Mouse (Mus musculus): ENCODE measurements at regions not wholly inside any gene's neighbourhood (a gene's known extent, or its start where the extent isn't known, plus 50 kb on each side); places are given as distances from the start of the nearest gene placed in this dataset.
A peak's percentile ranks its signal among the peaks of the same experiment; 100 is the strongest.
"Not testable (repeated sequence)": the region's sequence is repeated elsewhere in the genome, so short reads cannot be mapped to it uniquely, and the experiment has no call there.

DNA sequence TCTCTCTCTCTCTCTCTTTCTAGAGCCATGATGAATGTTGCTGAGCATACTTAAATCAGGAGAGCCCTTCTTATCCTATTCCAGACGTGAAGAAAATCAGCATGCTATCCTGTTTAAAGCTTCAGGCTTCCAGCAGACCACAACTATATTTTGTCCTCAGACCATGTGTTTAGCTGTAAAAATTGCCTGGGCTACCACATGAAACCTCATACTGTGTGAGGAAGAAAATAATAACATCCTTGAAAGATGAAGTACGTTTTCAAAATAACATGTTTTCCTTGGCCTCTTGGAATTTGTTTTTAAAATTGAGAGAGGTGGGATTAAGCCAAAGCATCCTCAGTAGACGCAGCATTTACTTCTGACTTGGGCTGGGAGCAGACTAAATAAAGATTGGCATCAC is 168.3 kb upstream of the Fam3c start:
- ATAC-seq (replicated peaks; ENCODE audit: low FRiP score, low TSS enrichment, poor library complexity, severe bottlenecking): no peak

- ATAC-seq (replicated peaks; ENCODE audit: low FRiP score, low TSS enrichment, poor library complexity, severe bottlenecking): no peak
Observed at GRCm38 (mm10) chr6:22523582-22524234, 167.7 kb upstream of the Fam3c start.

DNA sequence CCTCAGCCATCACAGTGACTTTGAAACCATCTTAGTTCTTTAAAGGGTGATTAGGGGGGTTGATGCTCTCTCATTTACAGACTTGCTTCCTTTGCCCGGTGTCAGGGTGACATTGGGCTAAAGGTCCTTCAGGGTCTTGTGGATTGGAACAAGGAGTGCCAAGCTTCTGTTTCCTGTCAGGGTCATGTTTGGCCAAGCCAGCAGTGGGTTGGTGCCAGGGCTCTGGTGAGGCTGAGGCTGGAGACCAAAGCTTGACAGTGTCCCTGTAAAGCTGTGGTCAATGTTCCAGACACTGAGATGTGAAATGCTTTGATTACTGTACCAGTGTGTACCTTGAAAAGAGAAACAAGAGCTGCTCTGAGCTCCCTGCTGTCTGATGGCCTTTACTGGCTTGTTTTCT is 150.8 kb upstream of the Fam3c start:
- no peak for ATAC-seq (replicated peaks; ENCODE audit: low FRiP score, low TSS enrichment, poor library complexity, severe bottlenecking)

DNA sequence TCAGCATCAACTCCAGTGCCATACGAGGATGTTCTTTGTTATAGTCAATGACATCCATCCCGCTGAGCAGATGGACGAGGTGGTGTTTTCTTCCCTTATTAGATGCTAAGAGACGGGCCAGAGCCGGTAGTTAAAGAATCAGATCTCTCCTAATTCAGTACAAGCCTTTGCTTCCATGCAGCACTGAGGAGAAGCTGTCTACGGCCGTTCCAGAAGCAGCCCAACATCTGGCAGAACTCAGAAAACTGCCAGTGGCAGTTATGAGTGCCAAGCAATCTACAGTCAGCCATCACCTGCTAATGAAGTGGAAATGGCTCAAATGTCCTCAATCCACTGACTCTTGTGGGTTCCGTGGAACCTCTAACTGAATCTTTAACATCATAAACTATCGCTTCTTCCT is 141.3 kb upstream of the Fam3c start:
- no peak for ATAC-seq (replicated peaks; ENCODE audit: low FRiP score, low TSS enrichment, poor library complexity, severe bottlenecking)

DNA sequence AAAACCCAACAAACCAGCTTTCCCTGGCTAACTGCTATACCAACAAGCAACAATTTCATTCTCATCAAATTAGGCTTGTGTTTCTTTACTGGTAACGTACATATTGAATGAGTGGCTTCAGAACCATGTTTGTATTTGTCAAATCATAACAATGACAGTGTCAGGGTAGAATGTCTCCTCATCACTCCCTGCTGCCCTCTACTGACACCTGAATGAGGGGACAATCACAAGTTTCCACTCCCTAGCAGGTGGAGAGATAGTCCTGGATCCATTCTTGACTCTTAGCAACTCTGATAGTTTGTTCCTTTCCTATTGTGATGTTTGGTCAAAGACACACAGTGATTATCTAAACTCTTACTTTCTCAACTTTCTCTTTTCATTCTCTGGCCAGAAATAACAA is 140.4 kb upstream of the Fam3c start:
- ATAC-seq (replicated peaks; ENCODE audit: low FRiP score, low TSS enrichment, poor library complexity, severe bottlenecking): no peak

DNA sequence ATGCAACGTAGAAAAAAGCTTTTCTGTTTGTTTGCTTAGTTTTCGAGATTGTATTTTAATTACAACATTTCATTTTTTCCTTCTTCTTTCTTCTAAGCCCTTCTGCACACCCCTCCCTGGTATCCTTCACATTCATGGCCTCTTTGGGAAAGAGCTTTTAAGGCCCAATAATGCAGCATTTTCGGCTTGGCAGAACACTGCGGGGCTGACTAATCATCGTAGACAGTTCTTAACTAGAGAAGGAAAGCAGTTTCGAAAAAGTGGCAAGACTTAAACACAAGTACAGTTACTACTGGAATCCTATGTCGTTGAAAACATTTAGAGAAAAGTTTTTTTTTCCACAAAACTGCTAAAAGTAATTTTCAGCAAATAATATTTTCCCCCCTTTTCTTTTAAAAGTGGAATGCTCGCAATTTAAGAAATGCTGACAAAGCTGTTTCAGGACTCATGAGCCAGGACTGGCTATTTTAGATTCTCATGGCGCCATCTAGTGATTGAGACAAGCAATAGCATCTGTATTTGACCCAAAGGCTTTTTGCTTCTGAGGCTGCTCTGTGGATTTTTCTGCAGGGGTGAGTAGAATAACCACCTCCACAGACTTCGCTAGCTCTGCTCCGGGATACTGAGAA is 137.7 kb upstream of the Fam3c start:
- peak; percentile 84 for ATAC-seq (replicated peaks; ENCODE audit: low FRiP score, low TSS enrichment, poor library complexity, severe bottlenecking)

DNA sequence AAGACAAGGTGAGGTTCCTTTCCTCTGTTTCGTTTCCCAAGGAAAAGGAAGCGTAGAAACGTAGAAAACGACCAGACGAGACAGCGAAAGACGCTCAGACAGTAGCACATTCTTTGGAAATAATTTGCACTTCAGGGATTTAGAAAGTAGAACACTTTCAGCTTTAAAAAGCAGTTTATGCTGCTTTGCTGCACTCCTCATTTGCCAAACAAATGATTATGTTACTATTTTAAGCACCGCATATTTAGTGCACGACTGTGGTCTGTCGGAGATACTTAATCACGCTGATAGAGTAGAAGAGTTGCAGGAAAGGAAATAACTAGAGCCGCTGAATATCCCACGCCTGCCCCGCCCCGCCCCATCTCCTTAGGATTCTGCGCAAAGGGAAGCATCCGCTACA is 136.9 kb upstream of the Fam3c start:
- no peak for ATAC-seq (replicated peaks; ENCODE audit: low FRiP score, low TSS enrichment, poor library complexity, severe bottlenecking)

DNA sequence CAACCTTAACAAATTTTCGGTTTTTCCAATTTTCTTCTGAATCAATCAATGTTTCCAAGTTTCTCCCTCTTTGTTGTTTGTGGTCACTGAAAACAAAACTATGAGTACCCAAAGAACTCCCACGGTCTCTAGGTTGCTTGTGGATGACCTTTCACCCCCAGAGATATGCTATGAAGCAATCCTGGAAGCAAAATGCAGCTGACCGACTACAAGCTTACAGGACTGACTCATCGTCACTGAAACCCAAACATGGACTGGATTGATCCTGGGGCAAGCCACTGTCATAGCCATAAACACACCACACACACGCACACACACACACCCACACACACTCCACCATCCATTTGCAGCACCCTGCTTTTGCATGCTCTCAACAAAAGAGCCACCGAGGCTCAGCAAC is 134.7 kb upstream of the Fam3c start:
- ATAC-seq (replicated peaks; ENCODE audit: low FRiP score, low TSS enrichment, poor library complexity, severe bottlenecking): no peak

DNA sequence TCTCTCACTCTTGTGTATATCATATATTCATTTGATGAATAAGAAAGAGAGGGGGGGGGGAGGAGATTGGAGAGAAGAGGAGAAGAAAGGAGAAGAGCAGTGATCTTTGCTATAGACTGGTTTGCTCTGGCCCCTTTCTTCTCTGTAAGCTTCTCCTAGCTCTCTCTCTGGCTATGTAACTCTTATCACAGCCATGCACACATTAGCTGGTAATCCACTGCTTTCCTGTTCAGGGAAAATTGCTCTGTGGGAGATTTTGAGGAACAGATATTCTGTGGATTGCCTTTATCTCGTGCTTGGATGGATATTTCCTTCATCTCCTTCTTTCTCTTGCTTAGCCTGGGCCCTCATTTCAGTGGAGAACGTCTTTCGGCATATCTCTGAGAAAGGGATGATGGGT is 131.4 kb upstream of the Fam3c start:
- ATAC-seq (replicated peaks; ENCODE audit: low FRiP score, low TSS enrichment, poor library complexity, severe bottlenecking): no peak

DNA sequence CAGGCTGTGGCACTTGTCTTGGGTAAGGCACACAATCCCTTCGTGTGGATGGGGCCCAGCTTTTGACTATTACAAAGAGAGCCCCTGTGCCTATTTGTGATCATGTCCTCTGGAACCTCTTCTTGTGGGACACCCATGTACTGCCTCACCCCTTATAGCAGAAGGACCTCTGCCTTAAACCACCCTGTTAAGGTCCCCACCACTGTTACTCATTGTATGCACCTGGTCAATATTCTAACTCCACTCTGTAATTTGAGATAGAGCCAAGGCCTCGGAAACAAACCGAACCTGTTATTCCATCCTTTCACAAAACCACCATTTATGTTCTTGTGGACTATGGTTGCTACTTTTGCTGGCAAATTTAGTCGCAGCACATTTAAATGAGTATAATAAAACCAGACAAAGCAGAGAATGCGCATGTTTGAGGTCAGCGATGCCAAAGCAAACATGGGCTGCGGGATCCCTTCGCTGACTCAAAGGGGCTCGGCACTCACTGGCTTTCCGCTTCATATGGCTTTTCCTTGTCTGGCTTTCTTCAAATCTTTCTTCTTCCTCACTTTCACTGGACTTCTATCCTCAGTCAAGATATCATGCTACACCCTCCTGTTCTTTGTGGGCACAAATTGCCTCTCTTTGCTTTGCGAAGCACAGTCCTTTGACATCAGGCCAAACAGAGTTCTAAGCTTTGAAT is 129.9 kb upstream of the Fam3c start:
- no peak for ATAC-seq (replicated peaks; ENCODE audit: low FRiP score, low TSS enrichment, poor library complexity, severe bottlenecking)

- ATAC-seq (replicated peaks; ENCODE audit: low FRiP score, low TSS enrichment, poor library complexity, severe bottlenecking): not testable (repeated sequence)
Observed at GRCm38 (mm10) chr6:22482257-22482656, 126.2 kb upstream of the Fam3c start.

GRCm38 (mm10) chr6:22474604-22475003 is 118.6 kb upstream of the Fam3c start:
- ATAC-seq (replicated peaks; ENCODE audit: low FRiP score, low TSS enrichment, poor library complexity, severe bottlenecking): peak; percentile 55

GRCm38 (mm10) chr6:22474011-22474410 is 118.0 kb upstream of the Fam3c start:
- no peak for ATAC-seq (replicated peaks; ENCODE audit: low FRiP score, low TSS enrichment, poor library complexity, severe bottlenecking)

DNA sequence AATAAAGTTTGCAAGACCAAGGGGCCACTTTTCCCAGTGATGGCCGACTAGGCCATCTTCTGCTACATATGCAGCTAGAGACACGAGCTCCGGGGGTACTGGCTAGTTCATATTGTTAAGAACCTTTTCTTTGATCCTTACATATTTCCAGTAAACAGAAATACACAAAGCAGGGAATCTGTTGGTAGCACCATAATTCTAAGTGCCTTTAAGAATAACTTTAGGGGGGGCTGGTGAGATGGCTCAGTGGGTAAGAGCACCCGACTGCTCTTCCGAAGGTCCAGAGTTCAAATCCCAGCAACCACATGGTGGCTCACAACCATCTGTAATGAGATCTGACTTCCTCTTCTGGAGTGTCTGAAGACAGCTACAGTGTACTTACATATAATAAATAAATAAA is 116.4 kb upstream of the Fam3c start:
- ATAC-seq (replicated peaks; ENCODE audit: low FRiP score, low TSS enrichment, poor library complexity, severe bottlenecking): not testable (repeated sequence)

DNA sequence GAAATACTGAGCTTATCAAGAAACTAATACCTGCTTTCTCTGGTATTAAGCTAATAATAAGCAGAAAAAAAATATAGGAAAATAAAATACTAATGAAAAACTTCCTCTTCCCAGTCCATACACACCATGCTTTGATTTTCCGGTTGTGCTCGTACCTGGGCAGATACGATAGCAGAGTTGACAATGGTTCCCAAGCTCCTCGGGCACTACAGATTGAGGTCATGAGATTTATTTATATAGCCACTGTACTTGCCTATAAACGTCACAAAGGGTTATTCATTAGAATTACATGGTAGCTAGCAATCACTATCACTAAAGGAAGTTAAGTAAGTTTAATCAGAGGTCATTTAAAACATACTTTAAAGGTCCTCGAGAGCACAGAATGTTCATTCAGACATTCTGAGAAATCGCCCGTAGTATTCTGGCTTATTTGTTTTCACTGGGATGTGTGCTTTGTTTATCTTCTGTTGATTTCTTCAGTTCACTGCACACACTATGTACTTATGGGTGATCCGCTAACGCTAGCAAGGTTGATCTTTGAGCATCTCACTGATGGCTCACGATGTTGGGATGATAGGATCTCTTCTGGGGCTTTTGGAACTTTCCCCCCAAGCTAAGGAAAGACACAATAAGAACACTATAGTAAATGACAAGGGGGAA is 111.4 kb upstream of the Fam3c start:
- no peak for ATAC-seq (replicated peaks; ENCODE audit: low FRiP score, low TSS enrichment, poor library complexity, severe bottlenecking)

DNA sequence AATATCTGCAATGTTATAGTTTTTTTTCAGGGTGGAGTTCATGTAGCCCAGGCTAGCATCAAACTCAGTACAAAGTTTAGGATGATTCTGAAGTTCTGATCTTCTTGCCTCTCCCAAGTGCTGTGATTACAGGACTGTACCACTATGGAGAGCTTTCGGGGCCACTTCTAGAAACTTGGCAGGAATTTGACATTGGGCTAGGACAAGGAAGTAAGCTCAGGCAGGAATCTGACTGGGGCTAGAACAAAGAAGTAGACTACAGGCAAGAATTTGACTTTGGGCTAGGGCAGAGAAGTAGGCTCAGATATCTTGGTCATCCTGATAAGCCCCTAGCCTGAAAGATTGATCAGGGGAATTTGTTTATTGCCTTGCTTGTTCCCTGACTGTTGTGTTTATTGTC is 109.9 kb upstream of the Fam3c start:
- no peak for ATAC-seq (replicated peaks; ENCODE audit: low FRiP score, low TSS enrichment, poor library complexity, severe bottlenecking)

DNA sequence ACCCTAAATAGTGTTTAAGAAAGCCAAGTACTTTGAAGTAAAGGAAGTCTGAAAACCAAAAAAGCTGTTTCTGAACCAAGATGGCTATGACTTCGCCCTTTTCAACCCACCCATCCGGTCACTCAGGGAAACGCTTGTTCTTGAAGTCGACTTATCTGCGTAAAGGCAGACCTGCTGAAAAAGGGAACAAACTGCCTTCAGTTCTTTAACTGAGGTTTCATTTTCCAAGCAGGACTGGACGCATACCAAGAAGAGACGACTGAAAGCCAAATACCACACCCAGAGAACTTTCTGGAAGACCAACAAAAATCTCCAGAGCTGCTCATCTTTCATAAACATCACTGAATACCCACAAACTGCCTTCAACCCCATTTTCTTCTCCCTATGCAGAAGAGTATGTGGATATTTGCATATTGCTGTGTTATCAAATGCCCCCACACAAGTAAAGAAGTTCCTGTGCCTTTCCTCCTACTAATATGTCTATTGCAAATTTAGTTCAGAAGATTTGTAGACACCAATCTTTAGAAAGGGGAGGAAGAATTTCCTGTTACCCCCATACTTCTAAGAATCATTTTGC is 103.5 kb upstream of the Fam3c start:
- peak; percentile 55; the same call in 1 of the 2 replicates for ATAC-seq (replicated peaks; ENCODE audit: low FRiP score, low TSS enrichment, poor library complexity, severe bottlenecking)

- ATAC-seq (replicated peaks; ENCODE audit: low FRiP score, low TSS enrichment, poor library complexity, severe bottlenecking): no peak
Observed at GRCm38 (mm10) chr6:22452203-22452602, 96.2 kb upstream of the Fam3c start.

DNA sequence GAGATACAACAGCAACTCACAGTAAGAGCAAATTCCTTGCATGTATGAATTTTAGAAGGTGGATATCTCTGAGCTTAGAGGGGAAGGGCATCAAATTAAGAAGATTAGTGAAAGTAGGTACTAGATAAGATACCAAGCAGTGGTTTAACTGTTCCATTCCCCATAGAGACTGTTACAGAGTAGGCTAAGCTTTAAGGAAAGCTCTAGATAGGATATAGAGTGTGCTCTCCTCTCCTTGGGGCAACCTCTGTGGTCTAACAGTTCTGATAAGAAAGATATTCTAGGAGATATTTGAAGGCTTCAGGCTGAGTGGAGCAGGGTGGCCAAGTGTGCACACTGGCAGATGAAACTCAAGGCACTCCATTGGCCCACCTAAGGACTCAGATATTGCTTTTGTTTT is 94.5 kb upstream of the Fam3c start:
- ATAC-seq (replicated peaks; ENCODE audit: low FRiP score, low TSS enrichment, poor library complexity, severe bottlenecking): peak; percentile 65

DNA sequence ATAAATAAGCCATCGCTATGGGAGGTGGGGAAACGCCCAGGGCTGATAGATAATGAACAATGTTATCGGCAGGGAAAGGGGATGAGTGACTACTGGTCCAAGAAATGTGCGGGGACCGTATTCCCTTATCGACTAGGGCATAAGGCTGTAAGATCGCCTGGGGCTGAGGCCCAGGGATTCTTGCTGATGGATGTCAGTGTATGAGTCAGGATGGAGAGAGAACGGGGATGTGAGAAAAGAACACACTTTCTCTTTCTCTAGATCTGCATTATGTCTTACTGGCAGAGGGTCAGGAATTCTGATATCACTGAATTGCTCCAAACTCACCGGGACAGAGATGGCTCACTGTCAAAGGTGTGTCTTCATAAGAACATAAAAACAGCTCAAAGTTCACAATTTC is 92.9 kb upstream of the Fam3c start:
- no peak for ATAC-seq (replicated peaks; ENCODE audit: low FRiP score, low TSS enrichment, poor library complexity, severe bottlenecking)

All from megakaryocyte-erythroid progenitor cell, adult 5-6 weeks (primary cell).